Mouse (Mus musculus): Measurements from ENCODE around the gene Gimap4. TPM values are rescaled to one million over a fixed set of nuclear protein-coding genes. Genes with fewer than 3 reads are reported as not detected.
"Not testable (repeated sequence)": the region's sequence is repeated elsewhere in the genome, so short reads cannot be mapped to it uniquely, and the experiment has no call there.

The Gimap4 gene
- total RNA-seq, 2 experiments from 2014 or later = 0.17 to 0.33 TPM

GRCm38 (mm10) chr6:48676860-48677415 is 7.4 kb upstream of the Gimap4 start:
- no peak for DNase-seq

- DNase-seq = no peak
These were observed 6.6 kb upstream of the Gimap4 start for GRCm38 (mm10) chr6:48677492-48678345.

- DNase-seq = no peak
These were observed 6.0 kb upstream of the Gimap4 start for GRCm38 (mm10) chr6:48678391-48678790.

- DNase-seq = no peak
These were observed 4.6 kb upstream of the Gimap4 start for GRCm38 (mm10) chr6:48679701-48680100.

- DNase-seq = no peak
These were observed 3.9 kb upstream of the Gimap4 start for GRCm38 (mm10) chr6:48680421-48680820.

GRCm38 (mm10) chr6:48681472-48682090 is 2.8 kb upstream of the Gimap4 start:
- no peak for DNase-seq

- no peak for DNase-seq
These were observed 2.1 kb upstream of the Gimap4 start for GRCm38 (mm10) chr6:48682271-48682670.

- DNase-seq = not testable (repeated sequence)
These were observed 1.0 kb upstream of the Gimap4 start for GRCm38 (mm10) chr6:48683263-48683821.

GRCm38 (mm10) chr6:48684806-48685205 is 457 bp downstream of the Gimap4 start:
- no peak for DNase-seq

GRCm38 (mm10) chr6:48685251-48685650 is 902 bp downstream of the Gimap4 start:
- no peak for DNase-seq

GRCm38 (mm10) chr6:48685694-48686665 is 1.6 kb downstream of the Gimap4 start:
- no peak for DNase-seq

GRCm38 (mm10) chr6:48687077-48687476 is 2.7 kb downstream of the Gimap4 start:
- no peak for DNase-seq

- no peak for DNase-seq
These were observed 5.0 kb downstream of the Gimap4 start for GRCm38 (mm10) chr6:48689320-48689719.

- DNase-seq = no peak
These were observed 8.6 kb downstream of the Gimap4 start for GRCm38 (mm10) chr6:48692962-48693361.

GRCm38 (mm10) chr6:48696830-48697554 is 12.6 kb downstream of the Gimap4 start:
- DNase-seq = no peak

- no peak for DNase-seq
These were observed 13.2 kb downstream of the Gimap4 start for GRCm38 (mm10) chr6:48697555-48697930.

- DNase-seq = no peak
These were observed 13.9 kb downstream of the Gimap4 start for GRCm38 (mm10) chr6:48698066-48698856.

- no peak for DNase-seq
These were observed 14.5 kb downstream of the Gimap4 start for GRCm38 (mm10) chr6:48698888-48699287.

- DNase-seq = no peak
These were observed 16.1 kb downstream of the Gimap4 start for GRCm38 (mm10) chr6:48700251-48701075.

GRCm38 (mm10) chr6:48702146-48702545 is 17.8 kb downstream of the Gimap4 start:
- no peak for DNase-seq
